Mouse (Mus musculus) MEL (cell line): ENCODE measurements around the gene 4930579F01Rik. TPM values are rescaled to one million over a fixed set of nuclear protein-coding genes. Genes with fewer than 3 reads are reported as not detected.

Source experiments
- DNase-seq: peaks from one replicate; pipeline ENCODE4 v3.0.0; 2011; ENCODE audit warnings: low read depth, low spot score
- H3K27ac ChIP-seq: 2 replicates; pipeline ENCODE4 v1.5.1; 2012; ENCODE audit warnings: low read depth, mild to moderate bottlenecking, control low read depth, low read length, moderate library complexity; ENCODE audit not compliant: control insufficient read depth
- H3K27me3 ChIP-seq, 2 experiments: fragments of 150-350 bp in 1 of 2; sonication (generic) in 1 of 2; 2 replicates each; pipeline ENCODE4 v1.6.1; 2012; ENCODE audit warnings: low read length in 2 of 2, mild to moderate bottlenecking in 2 of 2, improper control_type of control experiment in 1 of 2, moderate library complexity in 1 of 2; ENCODE audit not compliant: insufficient read depth in 2 of 2, control insufficient read depth in 1 of 2
- H3K36me3 ChIP-seq, 2 experiments: 2 replicates each; pipeline ENCODE4 v1.6.1; 2012 to 2014; ENCODE audit warnings: low read length in 2 of 2, improper control_type of control experiment in 1 of 2, inconsistent platforms in 1 of 2, mild to moderate bottlenecking in 1 of 2; ENCODE audit not compliant: insufficient read depth in 2 of 2, control insufficient read depth in 1 of 2
- H3K4me1 ChIP-seq, 2 experiments: fragments of 150-350 bp in 1 of 2; sonication (generic) in 1 of 2; 2 replicates each; pipeline ENCODE4 v1.6.1; 2012; ENCODE audit warnings: low read length in 2 of 2, improper control_type of control experiment in 1 of 2, mild to moderate bottlenecking in 1 of 2; ENCODE audit not compliant: insufficient read depth in 2 of 2, control insufficient read depth in 1 of 2
- H3K4me3 ChIP-seq, 2 experiments: fragments of 150-350 bp in 1 of 2; sonication (generic) in 1 of 2; 2 replicates each; pipeline ENCODE4 v1.5.1; 2012; ENCODE audit warnings: low read depth in 2 of 2, low read length in 2 of 2, mild to moderate bottlenecking in 2 of 2, moderate library complexity in 2 of 2, control low read depth in 1 of 2, improper control_type of control experiment in 1 of 2; ENCODE audit not compliant: control insufficient read depth in 1 of 2, insufficient read depth in 1 of 2
- H3K79me2 ChIP-seq: 2 replicates; pipeline ENCODE4 v1.6.1; 2012; ENCODE audit warnings: mild to moderate bottlenecking, low read length, moderate library complexity; ENCODE audit not compliant: control insufficient read depth, poor library complexity, insufficient read depth
- H3K9ac ChIP-seq: 2 replicates; pipeline ENCODE4 v1.6.1; 2012; ENCODE audit warnings: low read depth, mild to moderate bottlenecking, control low read depth, low read length, moderate library complexity; ENCODE audit not compliant: control insufficient read depth, poor library complexity, severe bottlenecking
- H3K9me3 ChIP-seq: fragments of 150-350 bp; sonication (generic); replicated peaks from 2 replicates; pipeline ENCODE4 v1.6.1; 2012; ENCODE audit warnings: mild to moderate bottlenecking, low read length, improper control_type of control experiment, moderate library complexity; ENCODE audit not compliant: insufficient read depth
- CHD1 ChIP-seq: IDR thresholded peaks from 2 replicates; pipeline ENCODE4 v1.6.1; 2012; ENCODE audit warnings: low read depth, mild to moderate bottlenecking, inconsistent platforms, low read length, improper control_type of control experiment
- CHD2 ChIP-seq: IDR thresholded peaks from 2 replicates; pipeline ENCODE4 v1.6.1; 2011; ENCODE audit warnings: low read length, improper control_type of control experiment
- ELF1 ChIP-seq: IDR thresholded peaks from 2 replicates; pipeline ENCODE4 v1.6.1; 2014; ENCODE audit warnings: low read depth, mild to moderate bottlenecking, inconsistent platforms, low read length, improper control_type of control experiment, moderate library complexity
- GATA1 ChIP-seq: IDR thresholded peaks from 2 replicates; pipeline ENCODE4 v1.6.1; 2011; ENCODE audit warnings: low read depth, low read length, improper control_type of control experiment
- HCFC1 ChIP-seq: IDR thresholded peaks from 2 replicates; pipeline ENCODE4 v1.6.1; 2012; ENCODE audit warnings: low read depth, mild to moderate bottlenecking, inconsistent platforms, low read length, improper control_type of control experiment, moderate library complexity
- KAT2A ChIP-seq: conservative IDR thresholded peaks from 2 replicates; pipeline ENCODE4 v1.6.1; 2012; ENCODE audit warnings: low read depth, low read length, improper control_type of control experiment, inconsistent platforms
- MAZ ChIP-seq: IDR thresholded peaks from 2 replicates; pipeline ENCODE4 v1.6.1; 2012; ENCODE audit warnings: low read depth, mild to moderate bottlenecking, inconsistent platforms, low read length, improper control_type of control experiment
- MYB ChIP-seq: IDR thresholded peaks from 2 replicates; pipeline ENCODE4 v1.6.1; 2011; ENCODE audit warnings: mild to moderate bottlenecking, low read depth, low read length, improper control_type of control experiment
- MYC ChIP-seq: IDR thresholded peaks from 2 replicates; pipeline ENCODE4 v1.6.1; 2011; ENCODE audit warnings: low read depth, mild to moderate bottlenecking, low read length, improper control_type of control experiment, moderate library complexity
- POLR2A ChIP-seq, 2 experiments: IDR thresholded peaks; 2 replicates each; pipeline ENCODE4 v1.6.1; 2011 to 2012; ENCODE audit warnings: low read length in 2 of 2, mild to moderate bottlenecking in 2 of 2, control low read depth in 1 of 2, improper control_type of control experiment in 1 of 2, low read depth in 1 of 2, moderate library complexity in 1 of 2; ENCODE audit not compliant: control insufficient read depth in 1 of 2, insufficient read depth in 1 of 2, poor library complexity in 1 of 2
- POLR2AphosphoS2 ChIP-seq: IDR thresholded peaks from 2 replicates; pipeline ENCODE4 v1.6.1; 2011; ENCODE audit warnings: low read length, improper control_type of control experiment
- POLR2AphosphoS5 ChIP-seq: IDR thresholded peaks from 2 replicates; pipeline ENCODE4 v1.6.1; 2012; ENCODE audit warnings: low read depth, borderline replicate concordance, mild to moderate bottlenecking, inconsistent platforms, low read length, moderate library complexity, mixed read lengths
- RCOR1 ChIP-seq: IDR thresholded peaks from 2 replicates; pipeline ENCODE4 v1.6.1; 2012; ENCODE audit warnings: low read depth, mild to moderate bottlenecking, inconsistent platforms, low read length, improper control_type of control experiment
- SIN3A ChIP-seq: IDR thresholded peaks from 2 replicates; pipeline ENCODE4 v1.6.1; 2012; ENCODE audit warnings: low read length, improper control_type of control experiment, inconsistent platforms
- TAL1 ChIP-seq: IDR thresholded peaks from 2 replicates; pipeline ENCODE4 v1.6.1; 2012; ENCODE audit warnings: mild to moderate bottlenecking, inconsistent platforms, low read length, moderate library complexity, mixed read lengths
- TBP ChIP-seq: IDR thresholded peaks from 2 replicates; pipeline ENCODE4 v1.8.0; 2011; ENCODE audit warnings: low read depth, low read length, improper control_type of control experiment
- TCF12 ChIP-seq: IDR thresholded peaks from 2 replicates; pipeline ENCODE4 v1.6.1; 2014; ENCODE audit warnings: low read depth, mild to moderate bottlenecking, inconsistent platforms, low read length, improper control_type of control experiment, moderate library complexity
- UBTF ChIP-seq: IDR thresholded peaks from 2 replicates; pipeline ENCODE4 v1.6.1; 2012; ENCODE audit warnings: low read depth, mild to moderate bottlenecking, inconsistent platforms, low read length, improper control_type of control experiment, moderate library complexity, borderline replicate concordance; ENCODE audit not compliant: insufficient read depth
- ZC3H11A ChIP-seq: IDR thresholded peaks from 2 replicates; pipeline ENCODE4 v1.6.1; 2012; ENCODE audit warnings: low read depth, mild to moderate bottlenecking, inconsistent platforms, low read length, improper control_type of control experiment
- ZMIZ1 ChIP-seq: IDR thresholded peaks from 2 replicates; pipeline ENCODE4 v1.6.1; 2012; ENCODE audit warnings: low read depth, mild to moderate bottlenecking, inconsistent platforms, low read length, improper control_type of control experiment, moderate library complexity
- polyA plus RNA-seq, 2 experiments: library from polyadenylated mRNA; stranded (reverse) in 1 of 2; unstranded in 1 of 2; fragments of >175 nt in 1 of 2; fragments of >200 nt in 1 of 2; gene quantifications; 2 replicates each; pipeline versions ENCODE4 v1.2.1 to v1.2.4; 2012; ENCODE audit warnings: low replicate concordance in 2 of 2, low read depth in 1 of 2; ENCODE audit not compliant: insufficient read length in 2 of 2, insufficient read depth in 1 of 2, missing spikeins in 1 of 2
- total RNA-seq: library from RNA; depleted of rRNA; stranded (reverse); fragments of 300-350 nt; gene quantifications from 2 replicates; pipeline ENCODE4 v1.2.3, GENCODE M21; 2012; rRNA removed

The 4930579F01Rik gene
- not detected in 2 replicates for total RNA-seq
- polyA plus RNA-seq, result not detected

DNA sequence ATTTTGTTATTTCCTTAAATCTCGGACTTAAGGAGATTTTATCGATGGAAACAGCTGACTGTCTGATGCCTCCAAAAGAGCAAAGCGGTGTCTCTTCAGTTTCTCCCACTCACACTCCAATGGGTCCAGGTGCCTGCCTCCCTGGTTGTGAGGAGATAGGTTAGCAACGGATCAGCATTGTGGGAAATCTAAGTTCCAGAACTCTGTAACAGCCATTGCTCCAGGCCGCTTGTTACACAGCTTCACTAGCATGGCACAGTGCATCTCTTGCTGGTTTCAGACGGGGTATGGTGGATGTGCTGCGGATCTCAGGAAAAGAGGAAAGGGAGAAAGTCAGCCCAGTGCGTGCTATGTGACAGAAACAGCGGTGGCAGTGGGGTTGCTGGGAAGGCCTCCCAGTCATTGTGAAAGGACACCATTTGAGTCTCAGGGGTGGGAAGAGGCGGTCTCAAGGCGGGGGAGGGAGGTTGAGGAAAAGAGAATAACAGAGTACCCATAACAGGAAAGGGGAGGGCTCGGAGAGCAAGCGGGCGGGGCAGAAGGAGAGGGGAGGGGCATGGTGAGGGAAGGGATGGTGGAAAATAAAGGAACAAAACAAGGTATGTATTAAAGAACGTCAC lies at the start of gene 4930579F01Rik:
Gene 4930579F01Rik (minus strand): TSS at position 143 of the 620 bp plus-strand sequence.
- Histone ChIP-seq H3K36me3 (no peaks in the 10 kb centered on the region), H3K4me3 (no peak within 1 kb of the TSS)
- DNase-seq, result no peak

DNA sequence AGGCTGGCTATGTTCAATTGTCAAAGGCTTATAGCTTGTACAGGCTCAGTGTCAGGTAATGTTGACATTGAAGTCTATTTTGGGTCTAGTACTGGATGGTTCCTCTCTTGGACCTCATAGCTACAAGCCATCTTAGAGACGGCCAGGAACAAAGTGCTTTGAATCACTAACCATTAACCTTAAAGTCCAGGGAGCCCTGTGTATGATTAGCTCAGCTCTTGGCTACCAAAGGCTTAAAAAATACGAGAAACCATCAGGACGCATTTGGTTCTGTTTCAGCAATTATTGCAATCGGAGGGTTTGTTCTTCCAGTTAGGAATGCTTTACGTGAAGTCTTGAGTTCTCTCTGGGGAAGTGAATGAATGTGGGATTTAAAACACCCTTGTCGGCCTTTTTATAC lies 49.3 kb upstream of the 4930579F01Rik start:
- no peak for DNase-seq
- no peak overlapping the region for H3K9ac ChIP-seq
- H3K4me3 ChIP-seq, result no peak overlapping the region
- no peaks in the 10 kb centered on the region for H3K9me3 ChIP-seq
- TF ChIP-seq RCOR1 (no peak), TBP (no peak), KAT2A (no peak), ZMIZ1 (no peak), ELF1 (no peak), SIN3A (no peak), ZC3H11A (no peak), MAZ (no peak), HCFC1 (no peak), TAL1 (no peak), CHD1 (no peak)
- TF ChIP-seq, all 39 proteins: peak for 0
- H3K36me3 ChIP-seq, result peaks cover 0 to 3% of the 10 kb centered on the region in 2 experiments; a peak in 1 of 4 replicates
- peaks cover 0 to 7% of the 10 kb centered on the region in 2 experiments; a peak in 2 of 4 replicates for H3K4me1 ChIP-seq
- no peaks in the 10 kb centered on the region; a peak in 2 of 4 replicates for H3K27me3 ChIP-seq
- no peaks in the 10 kb centered on the region for H3K79me2 ChIP-seq
- no peak overlapping the region for H3K27ac ChIP-seq

More for the DNA sequence above, at the start of gene 4930579F01Rik:
- no peak for TF ChIP-seq ZMIZ1
- no peak for TF ChIP-seq GATA1
- TF ChIP-seq HCFC1, result no peak
- TF ChIP-seq POLR2A (IDR thresholded peaks at IDR 0.05; ENCODE audit: control insufficient read depth in 1 of 2, insufficient read depth in 1 of 2, low read depth in 1 of 2, low read length in 2 of 2, poor library complexity in 1 of 2), result no peak
- TF ChIP-seq TCF12, result no peak
- no peak for TF ChIP-seq MYC
- no peak for TF ChIP-seq MAZ
- TF ChIP-seq CHD1, result no peak
- TF ChIP-seq POLR2AphosphoS2, result no peak
- no peak for TF ChIP-seq MYB
- TF ChIP-seq CHD2, result no peak
- TF ChIP-seq POLR2AphosphoS5, result no peak
- TF ChIP-seq UBTF, result no peak
- TF ChIP-seq ELF1, result no peak
- Histone ChIP-seq H3K4me1 (no peaks in the 10 kb centered on the region), H3K27ac (no peak within 1 kb of the TSS), H3K79me2 (no peaks in the 10 kb centered on the region), H3K27me3 (no peaks in the 10 kb centered on the region; a peak in 2 of 4 replicates), H3K9ac (no peak within 1 kb of the TSS), H3K9me3 (no peaks in the 10 kb centered on the region)
